Mouse (Mus musculus): ENCODE data around the gene Atp1b1. TPM values are rescaled to one million over a fixed set of nuclear protein-coding genes. Genes with fewer than 3 reads are reported as not detected.

The Atp1b1 gene
- 28.6 and 29.7 TPM in 2 replicates for polyA plus RNA-seq (2016; fragmentation: Nextera tagmentation; extraction: Ambion mirVana)

DNA sequence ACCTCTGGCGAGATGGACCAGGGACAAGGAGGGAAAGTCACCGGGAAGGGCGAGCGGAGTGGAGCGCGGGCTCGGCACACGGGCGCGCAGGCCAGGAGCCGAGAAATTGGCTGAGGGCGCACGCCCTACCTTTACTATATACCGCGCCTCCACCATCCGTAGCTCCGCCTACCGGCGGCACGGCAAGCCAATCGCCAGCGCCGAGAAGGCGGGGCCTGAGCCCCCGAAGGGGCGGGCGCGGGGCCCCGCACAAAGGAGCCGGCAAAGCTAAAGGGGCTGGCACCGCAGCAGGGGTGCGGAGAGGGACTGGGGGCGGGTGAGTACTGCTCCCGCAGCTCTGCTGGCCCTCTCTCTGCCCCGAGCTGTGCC is at the start of gene Atp1b1:
Gene Atp1b1, minus strand, starts transcription at position 111 of the 369 bp plus-strand sequence.
- peak within 1 kb of the TSS; percentile 95 for H3K27ac ChIP-seq
- peak within 1 kb of the TSS; percentile 72 for H3K9ac ChIP-seq
- H3K36me3 ChIP-seq (replicated peaks): peaks cover under 1% of the 10 kb centered on the region
- peaks cover 44% of the 10 kb centered on the region for H3K4me1 ChIP-seq
- ATAC-seq (ENCODE audit: low FRiP score): peak; percentile 96
- H3K27me3 ChIP-seq: peaks cover 38% of the 10 kb centered on the region
- WGBS: under 1% methylated on average over 32 of the region's 35 CpGs
- H3K9me3 ChIP-seq: no peaks in the 10 kb centered on the region
- H3K4me3 ChIP-seq (replicated peaks): peak within 1 kb of the TSS; percentile 64
- peak within 1 kb of the TSS; percentile 84 for H3K4me2 ChIP-seq

DNA sequence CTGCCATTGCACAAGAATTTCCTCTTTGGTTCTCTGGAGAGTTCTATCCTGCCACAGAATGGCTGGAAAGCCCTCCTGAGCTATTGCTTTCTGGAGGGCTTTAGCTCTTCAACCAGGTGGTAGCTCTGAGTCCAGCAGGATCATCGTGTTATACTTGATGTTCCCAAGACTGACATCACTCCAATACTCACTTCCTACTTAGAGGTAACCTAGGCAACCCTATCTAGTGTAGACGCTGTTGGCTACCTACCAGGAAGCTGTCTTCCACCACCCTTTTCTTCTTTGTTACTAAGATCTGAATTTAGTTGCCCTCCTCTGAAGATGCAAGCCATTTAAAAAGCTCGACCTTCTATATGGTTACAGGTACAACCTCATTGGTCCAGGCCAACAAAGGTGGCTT is 46.9 kb upstream of the Atp1b1 start:
- H3K36me3 ChIP-seq (replicated peaks): no peaks in the 10 kb centered on the region
- H3K4me2 ChIP-seq: no peak overlapping the region
- no peak for ATAC-seq (ENCODE audit: low FRiP score)
- no peak overlapping the region for H3K9ac ChIP-seq
- WGBS: 83% methylated on average over 3 of the region's 3 CpGs
- H3K27me3 ChIP-seq: no peaks in the 10 kb centered on the region
- peaks cover 3% of the 10 kb centered on the region; the same call in 1 of the 2 replicates for H3K4me1 ChIP-seq
- no peak overlapping the region for H3K4me3 ChIP-seq (replicated peaks)
- no peak overlapping the region for H3K27ac ChIP-seq
- H3K9me3 ChIP-seq: no peaks in the 10 kb centered on the region

DNA sequence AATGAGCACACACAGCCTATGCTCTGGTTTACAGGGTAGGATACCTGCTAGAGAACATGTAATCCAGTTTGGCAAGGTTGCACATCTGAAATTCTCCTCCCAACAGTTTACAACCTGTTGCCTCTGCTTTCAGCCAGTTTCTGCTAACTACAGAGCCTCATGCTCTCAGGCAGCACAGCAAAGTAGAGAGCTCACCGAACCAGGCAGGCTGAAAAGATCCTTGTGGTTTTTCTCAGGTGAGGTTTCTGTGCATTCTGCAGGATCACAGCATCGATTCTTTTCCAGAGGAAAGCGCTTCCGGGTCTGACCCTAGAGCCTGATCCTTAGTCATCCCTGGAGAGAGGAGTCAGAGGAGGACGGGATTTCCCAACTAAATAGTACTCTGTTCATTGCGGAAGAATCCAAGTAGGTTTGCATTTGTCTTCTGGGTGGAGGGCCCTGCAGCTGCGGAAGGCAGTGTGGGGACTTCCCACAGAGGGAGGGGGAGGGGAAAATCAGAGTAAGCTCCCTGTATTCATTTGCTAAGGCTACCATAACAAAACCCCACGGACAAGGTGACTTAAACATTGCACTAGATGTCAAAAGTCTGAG is 45.1 kb upstream of the Atp1b1 start:
- H3K27me3 ChIP-seq: no peaks in the 10 kb centered on the region
- no peaks in the 10 kb centered on the region for H3K9me3 ChIP-seq
- no peaks in the 10 kb centered on the region; the same call in 1 of the 2 replicates for H3K4me1 ChIP-seq
- no peak for ATAC-seq (ENCODE audit: low FRiP score)
- no peak overlapping the region for H3K9ac ChIP-seq
- 52% methylated on average over 8 of the region's 8 CpGs for WGBS
- no peaks in the 10 kb centered on the region for H3K36me3 ChIP-seq (replicated peaks)
- no peak overlapping the region for H3K4me2 ChIP-seq
- H3K4me3 ChIP-seq (replicated peaks): no peak overlapping the region
- no peak overlapping the region for H3K27ac ChIP-seq

DNA sequence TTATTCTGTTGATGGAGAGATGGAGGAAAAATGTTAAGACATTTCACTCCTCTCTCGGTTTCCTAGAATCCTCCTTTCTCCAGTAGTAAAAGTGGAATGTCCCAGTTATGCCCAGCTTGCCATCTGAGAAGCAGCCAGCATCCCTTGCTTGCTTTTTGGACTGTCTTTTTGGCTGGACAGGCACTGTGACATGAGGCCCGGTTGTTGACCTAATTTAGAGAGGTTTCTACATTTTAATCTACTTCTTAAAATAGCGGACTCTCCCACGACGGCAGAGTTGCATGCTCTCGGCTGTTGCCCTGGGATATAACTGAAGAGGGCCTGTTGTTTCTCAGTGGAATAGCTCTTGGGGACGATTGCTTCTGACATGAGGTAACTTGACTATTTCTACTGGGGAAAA is 44.1 kb upstream of the Atp1b1 start:
- Histone ChIP-seq H3K4me3 (replicated peaks) (no peak overlapping the region), H3K9me3 (no peaks in the 10 kb centered on the region), H3K27me3 (no peaks in the 10 kb centered on the region), H3K36me3 (replicated peaks) (no peaks in the 10 kb centered on the region), H3K4me1 (no peaks in the 10 kb centered on the region), H3K4me2 (no peak overlapping the region), H3K9ac (no peak overlapping the region), H3K27ac (no peak overlapping the region)
- 81% methylated on average over 7 of the region's 7 CpGs for WGBS
- ATAC-seq (ENCODE audit: low FRiP score): no peak

DNA sequence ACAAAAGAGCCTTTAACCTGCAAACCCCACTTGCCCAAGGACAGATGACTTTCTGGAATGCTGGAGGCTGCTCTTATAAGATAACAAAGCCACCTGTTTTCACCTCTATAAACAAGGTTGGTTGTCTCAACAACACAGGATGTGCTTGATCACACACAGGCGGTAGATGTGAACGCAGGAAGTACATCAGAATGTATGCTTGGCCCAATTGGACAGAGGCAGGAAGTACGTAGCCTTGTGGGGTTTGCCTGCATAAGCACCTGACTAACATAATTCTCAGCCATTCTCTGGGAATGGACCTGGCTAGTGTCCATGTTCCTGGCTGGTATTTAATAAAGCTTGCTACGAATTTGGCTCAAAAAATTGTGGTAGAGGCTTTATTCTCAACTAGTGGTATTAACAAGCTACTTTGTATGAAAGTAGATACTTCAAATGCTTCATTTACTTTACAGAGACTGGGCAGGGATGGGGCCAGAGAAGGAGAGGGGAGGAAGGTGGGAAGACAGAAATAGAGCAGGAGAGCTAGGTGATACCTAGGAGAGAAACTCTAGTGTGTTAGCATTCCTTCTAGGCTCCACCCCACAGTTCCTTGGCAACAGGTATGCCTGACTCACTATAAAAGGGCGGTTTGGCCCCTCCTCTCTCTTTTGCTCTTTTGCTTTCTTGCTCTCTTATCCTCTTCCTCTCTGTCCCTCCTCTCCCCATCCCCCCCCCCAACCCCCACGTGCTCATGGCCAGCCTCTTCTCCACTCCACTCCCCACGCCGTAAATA is 36.8 kb upstream of the Atp1b1 start:
- H3K9ac ChIP-seq: no peak overlapping the region
- H3K36me3 ChIP-seq (replicated peaks): no peaks in the 10 kb centered on the region
- H3K4me3 ChIP-seq (replicated peaks): no peak overlapping the region
- ATAC-seq (ENCODE audit: low FRiP score): no peak
- H3K27me3 ChIP-seq: no peaks in the 10 kb centered on the region
- WGBS: 70% methylated on average over 8 of the region's 8 CpGs
- H3K9me3 ChIP-seq: no peaks in the 10 kb centered on the region
- H3K27ac ChIP-seq: no peak overlapping the region
- no peaks in the 10 kb centered on the region for H3K4me1 ChIP-seq
- no peak overlapping the region for H3K4me2 ChIP-seq

DNA sequence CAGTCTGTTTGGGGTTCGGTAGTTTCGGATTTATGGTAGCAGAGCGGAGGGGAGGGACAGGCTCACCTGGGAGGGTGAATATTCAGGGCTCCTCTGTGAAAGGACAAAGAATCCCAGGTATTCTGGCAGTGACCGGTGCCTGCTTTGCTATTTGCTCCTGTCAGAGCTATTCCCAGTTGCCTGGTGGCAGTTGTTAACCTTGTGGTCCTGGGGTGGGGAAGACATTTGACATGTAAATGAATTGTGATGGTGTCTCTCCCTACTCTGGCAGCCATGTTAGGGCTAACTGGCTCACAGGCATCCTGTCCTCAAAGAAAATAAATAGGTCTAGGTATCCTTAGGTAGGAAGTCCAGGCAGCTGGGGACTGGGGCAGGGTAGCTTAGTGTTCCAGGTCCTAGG is 36.1 kb upstream of the Atp1b1 start:
- Histone ChIP-seq H3K4me3 (replicated peaks) (no peak overlapping the region), H3K9ac (no peak overlapping the region), H3K9me3 (no peaks in the 10 kb centered on the region), H3K36me3 (replicated peaks) (no peaks in the 10 kb centered on the region), H3K4me2 (no peak overlapping the region), H3K27ac (no peak overlapping the region), H3K4me1 (no peaks in the 10 kb centered on the region), H3K27me3 (no peaks in the 10 kb centered on the region)
- no peak for ATAC-seq (ENCODE audit: low FRiP score)
- WGBS: 68% methylated on average over 4 of the region's 4 CpGs

DNA sequence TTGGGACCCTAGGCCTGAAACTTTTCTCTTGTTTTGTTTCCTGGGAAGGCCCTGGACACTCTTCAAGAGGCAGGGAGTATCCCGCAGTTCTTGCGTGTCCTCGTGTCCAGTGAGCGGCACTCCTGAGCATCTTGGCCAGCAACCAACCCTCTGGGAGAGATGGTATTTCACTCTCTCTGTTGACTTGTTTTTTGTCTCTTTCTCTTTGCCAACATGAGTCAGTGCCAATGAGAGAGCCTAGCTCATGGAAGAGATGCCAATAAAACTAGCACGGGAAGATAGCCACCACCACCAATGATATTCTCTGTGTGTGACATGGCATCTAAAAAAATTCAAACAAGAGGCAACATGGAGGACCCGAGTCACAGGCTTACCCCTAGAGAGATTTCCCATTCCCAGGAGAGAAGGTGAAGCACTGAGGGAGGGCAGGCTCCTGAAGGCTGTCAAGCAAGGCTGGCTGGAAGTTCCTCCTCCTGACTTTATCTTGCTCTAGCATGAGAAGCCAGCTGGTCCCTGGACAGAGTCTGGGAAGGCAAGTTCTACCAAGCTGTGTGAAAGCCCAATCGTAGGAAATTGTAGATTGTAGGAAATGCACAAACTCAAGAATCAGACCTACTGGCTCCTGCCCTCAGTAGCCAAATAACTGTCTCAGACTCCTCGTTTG is 35.0 kb upstream of the Atp1b1 start:
- no peak for ATAC-seq (ENCODE audit: low FRiP score)
- Histone ChIP-seq H3K4me3 (replicated peaks) (no peak overlapping the region), H3K4me2 (no peak overlapping the region), H3K36me3 (replicated peaks) (no peaks in the 10 kb centered on the region), H3K27ac (no peak overlapping the region), H3K9ac (no peak overlapping the region), H3K4me1 (no peaks in the 10 kb centered on the region), H3K27me3 (no peaks in the 10 kb centered on the region), H3K9me3 (no peaks in the 10 kb centered on the region)
- 84% methylated on average over 8 of the region's 8 CpGs for WGBS

DNA sequence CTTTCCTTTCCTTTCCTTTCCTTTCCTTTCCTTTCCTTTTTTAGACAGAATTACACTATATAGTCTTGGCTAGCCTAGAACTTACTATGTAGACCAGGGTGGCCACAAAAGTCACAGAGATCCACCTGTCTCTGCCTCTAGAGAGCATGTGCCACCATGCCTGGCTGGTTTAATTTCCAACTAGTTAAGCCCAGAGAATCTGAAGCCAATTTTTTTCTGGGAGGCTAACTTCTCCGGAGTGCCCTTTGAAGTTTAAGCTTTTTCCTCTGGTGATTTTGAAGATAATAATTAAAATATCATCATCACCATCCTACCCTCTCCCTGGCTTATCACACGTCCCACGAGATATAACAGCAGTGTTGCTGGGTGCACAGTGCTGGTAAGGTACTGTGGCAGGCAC is 34.3 kb upstream of the Atp1b1 start:
- no peak overlapping the region for H3K27ac ChIP-seq
- 86% methylated on average over 3 of the region's 3 CpGs for WGBS
- H3K9ac ChIP-seq: no peak overlapping the region
- no peaks in the 10 kb centered on the region for H3K36me3 ChIP-seq (replicated peaks)
- H3K9me3 ChIP-seq: no peaks in the 10 kb centered on the region
- H3K4me3 ChIP-seq (replicated peaks): no peak overlapping the region
- no peaks in the 10 kb centered on the region for H3K4me1 ChIP-seq
- H3K27me3 ChIP-seq: no peaks in the 10 kb centered on the region
- H3K4me2 ChIP-seq: no peak overlapping the region
- no peak for ATAC-seq (ENCODE audit: low FRiP score)

DNA sequence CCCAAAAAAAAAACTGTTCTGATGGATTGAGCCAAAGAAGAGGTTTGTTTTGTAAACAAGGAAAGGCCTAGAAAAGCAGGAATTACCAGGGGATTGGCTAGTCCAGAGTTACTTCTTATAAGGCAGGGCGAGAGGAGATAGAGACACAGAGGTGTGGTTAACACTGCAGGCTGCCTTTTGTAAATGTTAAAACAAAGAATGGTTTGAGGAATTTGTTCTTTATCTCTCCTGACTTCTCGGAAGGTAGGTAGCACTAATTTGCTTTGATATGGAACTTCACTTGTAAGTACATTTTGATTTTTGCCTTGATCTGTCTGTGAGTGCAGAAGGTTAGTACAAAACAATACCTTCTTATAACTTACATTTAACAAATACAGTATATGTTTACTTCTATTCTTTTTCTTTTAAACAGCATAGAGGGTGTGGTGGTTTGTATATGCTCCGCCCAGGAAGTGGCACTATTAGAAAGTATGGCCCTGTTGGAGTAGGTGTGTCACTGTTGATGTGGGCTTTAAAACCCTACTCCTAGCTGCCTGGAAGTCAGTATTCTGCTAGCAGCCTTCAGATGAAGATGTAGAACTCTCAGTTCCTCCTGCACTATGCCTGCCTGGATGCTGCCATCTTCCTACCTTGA is 31.9 kb upstream of the Atp1b1 start:
- H3K27ac ChIP-seq: no peak overlapping the region
- H3K27me3 ChIP-seq: no peaks in the 10 kb centered on the region
- H3K4me2 ChIP-seq: no peak overlapping the region
- no peak for ATAC-seq (ENCODE audit: low FRiP score)
- no peak overlapping the region for H3K9ac ChIP-seq
- H3K9me3 ChIP-seq: no peaks in the 10 kb centered on the region
- WGBS: 80% methylated on average over 3 of the region's 3 CpGs
- no peaks in the 10 kb centered on the region for H3K4me1 ChIP-seq
- H3K36me3 ChIP-seq (replicated peaks): no peaks in the 10 kb centered on the region
- H3K4me3 ChIP-seq (replicated peaks): no peak overlapping the region

DNA sequence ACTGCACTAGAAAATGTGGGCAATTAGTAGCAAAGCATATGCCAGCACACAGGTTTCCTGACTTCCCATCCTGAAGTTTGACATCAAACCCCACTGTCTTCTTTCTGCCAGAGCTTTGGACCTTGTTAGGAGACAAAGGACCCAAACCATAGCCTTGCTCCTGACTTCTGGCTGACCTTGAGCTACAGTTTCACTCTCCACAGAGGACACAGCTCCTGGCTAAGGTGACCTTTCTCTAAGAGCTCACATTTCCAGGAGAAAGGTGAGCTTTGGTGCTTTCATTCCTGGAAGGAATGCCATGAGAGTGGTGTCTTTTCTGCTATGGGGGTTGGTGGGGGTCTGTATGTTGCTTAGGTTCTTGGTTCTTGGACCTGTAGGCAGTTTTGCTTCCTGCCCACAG is 25.6 kb upstream of the Atp1b1 start:
- no peak for ATAC-seq (ENCODE audit: low FRiP score)

DNA sequence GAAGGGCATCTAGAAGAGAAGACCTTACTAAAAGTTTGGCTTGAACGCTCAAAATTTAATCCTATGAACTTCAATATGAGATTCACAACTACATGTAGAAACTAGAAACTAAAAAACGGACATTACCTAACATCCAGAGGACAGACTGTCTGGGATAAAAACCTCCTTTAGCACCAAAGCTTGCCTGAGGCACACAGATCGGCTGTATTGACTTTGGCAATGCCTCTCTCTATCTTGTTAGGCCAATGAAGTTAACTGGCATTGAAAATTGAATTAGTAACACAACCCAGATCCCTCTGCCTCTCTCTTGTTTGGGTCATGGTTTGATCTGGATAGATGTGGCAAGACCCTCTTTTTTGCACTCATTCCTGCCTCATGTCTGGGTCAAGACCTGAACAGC is 24.7 kb upstream of the Atp1b1 start:
- H3K36me3 ChIP-seq (replicated peaks): no peaks in the 10 kb centered on the region
- no peak for ATAC-seq (ENCODE audit: low FRiP score)
- no peaks in the 10 kb centered on the region for H3K9me3 ChIP-seq
- no peak overlapping the region for H3K9ac ChIP-seq
- 0 out of 2 replicates have a peak, but pooled peaks cover 4% of the 10 kb centered on the region for H3K27me3 ChIP-seq
- H3K4me2 ChIP-seq: no peak overlapping the region
- no peak overlapping the region for H3K27ac ChIP-seq
- no peaks in the 10 kb centered on the region for H3K4me1 ChIP-seq
- 83% methylated on average over 3 of the region's 3 CpGs for WGBS
- no peak overlapping the region for H3K4me3 ChIP-seq (replicated peaks)

More for the DNA sequence above, 25.6 kb upstream of the Atp1b1 start:
- Histone ChIP-seq H3K4me2 (no peak overlapping the region), H3K27ac (no peak overlapping the region), H3K36me3 (replicated peaks) (no peaks in the 10 kb centered on the region), H3K4me3 (replicated peaks) (no peak overlapping the region), H3K9ac (no peak overlapping the region), H3K4me1 (no peaks in the 10 kb centered on the region), H3K27me3 (0 out of 2 replicates have a peak, but pooled peaks cover 4% of the 10 kb centered on the region), H3K9me3 (no peaks in the 10 kb centered on the region)

DNA sequence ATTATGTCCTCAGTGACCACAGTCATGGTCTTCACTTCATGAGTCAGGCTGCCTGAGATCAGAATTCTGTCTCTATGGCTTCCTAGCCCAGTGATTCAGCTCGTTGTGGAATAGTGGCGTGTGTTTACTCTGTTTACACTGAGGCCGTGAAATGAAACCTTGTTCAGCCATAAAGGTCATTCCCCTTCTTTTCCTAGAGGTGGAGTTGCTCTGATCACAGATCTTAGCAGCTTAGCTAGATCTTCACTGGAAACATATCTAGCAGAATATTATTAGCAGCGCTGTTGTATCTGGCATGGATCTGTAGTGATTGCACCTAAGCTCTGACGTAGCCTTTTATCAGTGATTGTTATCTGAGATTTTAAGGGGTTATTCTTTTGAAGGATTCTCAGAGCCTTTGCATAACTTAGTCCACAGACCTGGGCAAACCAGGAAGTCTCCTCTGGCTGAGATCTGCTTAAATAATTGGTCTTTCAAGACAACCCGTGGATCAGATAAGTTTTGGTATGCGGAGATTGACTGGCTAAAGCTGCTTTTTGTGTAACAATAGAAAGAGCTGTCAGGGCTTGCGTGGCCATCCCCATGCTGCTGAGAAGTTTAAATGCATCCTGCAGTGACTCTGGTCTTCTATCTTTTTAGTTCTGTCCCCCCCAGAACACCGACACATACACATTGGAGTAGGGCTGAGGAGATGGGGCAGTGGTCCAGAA is 23.6 kb upstream of the Atp1b1 start:
- H3K4me2 ChIP-seq: no peak overlapping the region
- H3K36me3 ChIP-seq (replicated peaks): no peaks in the 10 kb centered on the region
- no peak overlapping the region for H3K27ac ChIP-seq
- H3K9ac ChIP-seq: no peak overlapping the region
- H3K4me3 ChIP-seq (replicated peaks): no peak overlapping the region
- H3K4me1 ChIP-seq: no peaks in the 10 kb centered on the region
- 59% methylated on average over 9 of the region's 9 CpGs for WGBS
- 0 out of 2 replicates have a peak, but pooled peaks cover 4% of the 10 kb centered on the region for H3K27me3 ChIP-seq
- no peaks in the 10 kb centered on the region for H3K9me3 ChIP-seq
- no peak for ATAC-seq (ENCODE audit: low FRiP score)

Measured in forebrain, embryonic 12.5 days (tissue).